Mouse (Mus musculus) liver, embryonic 12.5 days (tissue): ENCODE data around the gene Olfr1412. TPM values are rescaled to one million over a fixed set of nuclear protein-coding genes. Genes with fewer than 3 reads are reported as not detected.

Experiments used
- ATAC-seq: fragments of 200-750 bp; cut with Nextera tagmentation; 2 replicates; pipeline ENCODE4 v1.8.0; 2017; ENCODE audit warnings: moderate number of reproducible peaks, mild to moderate bottlenecking, moderate library complexity
- H3K27ac ChIP-seq: fragments of 300-500 bp; sonication (generic); 2 replicates; pipeline ENCODE4 v1.5.1; 2016; ENCODE audit warnings: mild to moderate bottlenecking
- H3K27me3 ChIP-seq: fragments of 300-500 bp; sonication (generic); replicated peaks from 2 replicates; pipeline ENCODE4 v1.6.1; 2016; ENCODE audit warnings: mild to moderate bottlenecking, moderate library complexity
- H3K36me3 ChIP-seq: fragments of 300-500 bp; sonication (generic); 2 replicates; pipeline ENCODE4 v1.6.1; 2016; ENCODE audit warnings: mild to moderate bottlenecking, moderate library complexity
- H3K4me1 ChIP-seq: fragments of 300-500 bp; sonication (generic); 2 replicates; pipeline ENCODE4 v1.6.1; 2016
- H3K4me2 ChIP-seq: fragments of 300-500 bp; sonication (generic); 2 replicates; pipeline ENCODE4 v1.6.1; 2016; ENCODE audit warnings: mild to moderate bottlenecking, moderate library complexity
- H3K4me3 ChIP-seq: fragments of 300-500 bp; sonication (generic); 2 replicates; pipeline ENCODE4 v1.5.1; 2016; ENCODE audit warnings: mild to moderate bottlenecking, moderate library complexity
- H3K9ac ChIP-seq: fragments of 300-500 bp; sonication (generic); 2 replicates; pipeline ENCODE4 v1.6.1; 2016; ENCODE audit warnings: mild to moderate bottlenecking, moderate library complexity
- H3K9me3 ChIP-seq: fragments of 300-500 bp; sonication (generic); replicated peaks from 2 replicates; pipeline ENCODE4 v1.6.1; 2016; ENCODE audit warnings: mild to moderate bottlenecking, moderate library complexity
- WGBS: fragments of 180-500 bp; shearing (Covaris S2); methylation state at CpG from one replicate; pipeline ENCODE4 v1.1.7; 2016; ENCODE audit not compliant: insufficient replicate concordance; 5-methylcytosine and 5-hydroxymethylcytosine counted together
- polyA plus RNA-seq: library from polyadenylated mRNA; unstranded; fragments of >200 nt; fragmentation: Nextera tagmentation; extraction: Ambion mirVana; gene quantifications from 2 replicates; pipeline ENCODE4 v1.2.1, GENCODE M21; 2016

Gene Olfr1412
- not detected in 2 replicates for polyA plus RNA-seq

DNA sequence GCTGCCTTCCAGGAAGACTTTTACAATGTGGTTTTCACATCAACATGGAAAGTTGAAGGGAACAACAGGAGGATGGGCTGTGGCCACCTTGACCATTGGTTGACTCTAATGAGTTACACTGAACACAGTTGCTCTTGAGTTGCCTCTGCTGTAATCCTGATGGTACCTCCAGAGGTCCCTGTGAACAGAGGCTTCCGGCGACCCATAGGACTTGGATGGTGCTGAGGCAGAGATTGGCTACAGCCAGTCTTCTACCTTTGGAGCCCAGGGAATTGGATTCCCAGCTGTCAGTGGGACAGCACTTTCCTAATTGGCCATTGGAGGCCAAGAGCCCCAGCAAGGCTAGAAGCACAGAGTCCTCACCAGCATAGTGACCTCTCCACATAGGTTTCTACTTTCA is at the start of gene Olfr1412:
Gene Olfr1412, plus strand, starts transcription at position 301 of the 400 bp plus-strand sequence.
- H3K27me3 ChIP-seq, result no peaks in the 10 kb centered on the region
- no peaks in the 10 kb centered on the region for H3K4me1 ChIP-seq
- H3K9ac ChIP-seq, result no peak within 1 kb of the TSS
- no peak within 1 kb of the TSS for H3K27ac ChIP-seq
- H3K36me3 ChIP-seq, result no peaks in the 10 kb centered on the region
- no peak within 1 kb of the TSS for H3K4me2 ChIP-seq
- ATAC-seq, result no peak
- H3K4me3 ChIP-seq, result no peak within 1 kb of the TSS
- no peaks in the 10 kb centered on the region for H3K9me3 ChIP-seq
- WGBS, result 69% methylated on average over 2 of the region's 2 CpGs

DNA sequence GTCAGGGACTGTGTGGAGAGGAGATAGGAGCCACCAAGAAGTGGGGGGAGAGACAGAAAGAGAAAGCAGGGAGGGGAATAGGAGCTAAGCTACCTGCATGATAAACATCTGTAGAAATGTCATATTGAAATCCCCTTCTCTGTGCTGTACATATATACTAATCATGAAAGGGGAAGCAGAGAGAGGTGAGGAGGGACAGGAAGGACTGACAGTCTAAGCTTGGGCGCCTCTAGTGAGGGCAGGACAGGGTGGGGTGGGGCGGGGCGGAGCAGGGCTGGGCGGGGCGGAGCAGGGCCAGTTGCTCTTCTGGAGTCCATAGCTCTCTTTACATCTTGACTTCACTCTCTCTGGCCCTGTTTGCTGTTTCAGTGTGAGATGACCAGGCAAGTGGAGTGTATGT is 48.6 kb upstream of the Olfr1412 start:
- Histone ChIP-seq H3K27me3 (no peaks in the 10 kb centered on the region), H3K27ac (no peak overlapping the region), H3K4me1 (no peaks in the 10 kb centered on the region), H3K9ac (no peak overlapping the region), H3K9me3 (no peaks in the 10 kb centered on the region), H3K4me2 (no peak overlapping the region), H3K36me3 (no peaks in the 10 kb centered on the region), H3K4me3 (no peak overlapping the region)
- no peak for ATAC-seq
- 15% methylated on average over 5 of the region's 5 CpGs for WGBS

DNA sequence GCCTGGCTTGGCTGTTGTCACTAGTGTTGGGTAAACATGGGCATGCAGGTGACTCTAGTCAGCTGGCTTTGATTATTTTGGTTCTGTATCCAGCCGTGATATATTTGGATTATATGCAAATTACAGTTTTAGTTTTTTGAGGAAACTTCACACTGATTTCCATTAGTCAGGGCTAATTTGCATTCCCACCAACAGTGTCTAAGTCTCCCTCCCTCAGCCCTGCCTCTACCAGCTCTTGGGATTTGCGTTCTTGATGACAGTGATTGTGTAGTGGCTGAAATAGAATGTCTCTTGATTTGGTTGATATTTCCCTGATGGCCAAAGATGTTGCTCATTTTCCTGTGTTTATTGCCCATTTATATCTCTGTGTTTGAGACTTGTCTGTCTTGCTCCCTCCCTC is 46.5 kb upstream of the Olfr1412 start:
- WGBS, result 30% methylated on average over 2 of the region's 2 CpGs
- Histone ChIP-seq H3K4me3 (no peak overlapping the region), H3K4me2 (no peak overlapping the region), H3K36me3 (no peaks in the 10 kb centered on the region), H3K4me1 (no peaks in the 10 kb centered on the region), H3K27ac (no peak overlapping the region), H3K9ac (no peak overlapping the region), H3K27me3 (no peaks in the 10 kb centered on the region), H3K9me3 (no peaks in the 10 kb centered on the region)
- no peak for ATAC-seq

DNA sequence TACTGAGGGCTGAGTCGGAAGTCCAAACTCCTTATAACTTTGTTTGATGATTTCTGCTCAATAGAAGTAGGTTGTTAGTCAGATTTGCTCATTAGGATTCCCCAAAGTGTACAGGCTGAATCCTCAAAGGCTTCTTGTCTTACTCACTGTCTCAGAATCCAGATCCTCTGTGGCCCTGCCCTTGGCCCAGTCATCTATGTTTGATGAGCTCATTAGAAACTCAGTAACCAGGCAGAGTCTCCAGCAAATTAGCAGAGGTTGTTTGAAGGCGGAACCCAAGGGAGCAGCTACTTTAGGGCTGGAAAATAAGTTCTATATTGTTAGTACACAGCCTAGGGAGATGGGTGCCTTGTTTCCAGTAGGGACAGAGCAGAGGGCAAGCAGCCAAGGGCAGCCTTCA is 39.6 kb upstream of the Olfr1412 start:
- Histone ChIP-seq H3K36me3 (no peaks in the 10 kb centered on the region), H3K9ac (no peak overlapping the region), H3K4me2 (no peak overlapping the region), H3K27ac (no peak overlapping the region), H3K4me3 (no peak overlapping the region), H3K9me3 (no peaks in the 10 kb centered on the region), H3K27me3 (no peaks in the 10 kb centered on the region), H3K4me1 (no peaks in the 10 kb centered on the region)
- ATAC-seq, result no peak
- WGBS, result 52% methylated on average over 2 of the region's 2 CpGs

DNA sequence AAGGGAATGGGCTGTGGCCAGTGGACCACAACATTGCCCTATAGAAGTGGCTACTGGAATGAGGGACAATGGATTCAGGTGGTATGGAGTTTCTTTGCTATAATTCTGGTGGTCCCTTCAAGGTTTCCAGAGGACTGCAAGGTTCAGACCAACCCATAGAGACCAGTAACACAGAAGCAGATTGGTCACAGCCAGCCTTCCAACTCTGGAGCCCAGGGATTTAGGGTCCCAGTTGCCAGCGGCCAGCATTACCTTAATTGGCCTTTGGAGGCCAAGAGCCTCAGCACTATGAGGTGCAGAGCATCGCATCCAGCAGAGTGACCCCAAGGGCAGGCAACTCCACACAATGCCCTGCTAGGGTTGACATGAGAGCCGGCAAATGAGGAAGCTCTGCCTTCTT is 14.6 kb upstream of the Olfr1412 start, which contains the start of gene Olfr1413:
Gene Olfr1413, plus strand, starts transcription at position 301 of the 400 bp plus-strand sequence.
- H3K4me1 ChIP-seq, result no peaks in the 10 kb centered on the region
- no peak within 1 kb of the TSS for H3K4me3 ChIP-seq
- WGBS, result 78% methylated on average over 3 of the region's 3 CpGs
- no peaks in the 10 kb centered on the region for H3K36me3 ChIP-seq
- no peak within 1 kb of the TSS for H3K9ac ChIP-seq
- H3K9me3 ChIP-seq, result no peaks in the 10 kb centered on the region
- no peak for ATAC-seq
- no peak within 1 kb of the TSS for H3K4me2 ChIP-seq
- H3K27me3 ChIP-seq, result no peaks in the 10 kb centered on the region
- no peak within 1 kb of the TSS for H3K27ac ChIP-seq

DNA sequence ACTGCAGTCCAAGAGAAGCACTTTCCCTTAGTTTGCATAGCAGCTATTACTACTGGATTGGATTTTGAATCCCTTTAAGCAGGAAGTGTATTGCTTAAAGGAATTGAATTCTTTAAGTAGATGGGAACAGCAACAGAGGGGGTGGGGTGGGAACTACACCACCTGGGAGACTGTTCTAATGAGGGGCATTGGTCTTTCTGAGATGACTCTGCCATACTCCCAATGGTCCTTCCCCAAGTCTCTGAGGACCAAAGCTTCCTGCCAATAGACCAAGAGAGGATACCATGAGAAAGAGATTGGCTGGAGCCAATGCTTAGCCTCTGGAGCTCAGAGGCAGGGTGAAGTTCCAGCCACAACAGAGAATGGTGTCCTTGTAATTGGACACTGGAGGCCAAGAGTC is 8.5 kb downstream of the Olfr1412 start, which contains the start of gene Olfr1411:
Gene Olfr1411, plus strand, starts transcription at position 301 of the 400 bp plus-strand sequence.
- Histone ChIP-seq H3K4me1 (no peaks in the 10 kb centered on the region), H3K36me3 (no peaks in the 10 kb centered on the region), H3K27me3 (no peaks in the 10 kb centered on the region), H3K4me3 (no peak within 1 kb of the TSS), H3K9ac (no peak within 1 kb of the TSS), H3K27ac (no peak within 1 kb of the TSS), H3K9me3 (no peaks in the 10 kb centered on the region), H3K4me2 (no peak within 1 kb of the TSS)
- ATAC-seq, result no peak

DNA sequence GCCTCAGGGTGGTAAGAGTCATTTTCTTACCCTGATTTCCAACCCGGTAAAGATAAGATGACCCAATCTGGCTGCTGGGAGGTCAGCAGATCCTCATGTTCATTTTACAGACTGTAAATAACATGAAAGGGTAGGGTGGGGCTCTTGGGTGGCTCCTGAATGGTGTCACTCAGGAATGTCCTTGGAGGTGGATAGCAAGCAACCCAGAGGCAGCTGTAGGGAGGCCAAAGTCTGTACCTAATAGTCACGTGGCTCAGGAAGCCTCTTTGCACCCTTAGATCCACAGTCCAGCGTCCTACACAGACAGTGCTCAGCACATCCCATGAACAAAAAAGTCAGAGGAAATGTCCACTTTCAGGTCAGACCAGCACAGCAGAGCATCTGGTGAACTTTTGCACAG is 10.4 kb downstream of the Olfr1412 start:
- H3K9ac ChIP-seq, result no peak overlapping the region
- H3K4me1 ChIP-seq, result no peaks in the 10 kb centered on the region
- no peaks in the 10 kb centered on the region for H3K9me3 ChIP-seq
- no peaks in the 10 kb centered on the region for H3K27me3 ChIP-seq
- H3K27ac ChIP-seq, result no peak overlapping the region
- 67% methylated on average over 3 of the region's 3 CpGs for WGBS
- H3K4me2 ChIP-seq, result no peak overlapping the region
- H3K36me3 ChIP-seq, result no peaks in the 10 kb centered on the region
- no peak overlapping the region for H3K4me3 ChIP-seq
- ATAC-seq, result no peak

DNA sequence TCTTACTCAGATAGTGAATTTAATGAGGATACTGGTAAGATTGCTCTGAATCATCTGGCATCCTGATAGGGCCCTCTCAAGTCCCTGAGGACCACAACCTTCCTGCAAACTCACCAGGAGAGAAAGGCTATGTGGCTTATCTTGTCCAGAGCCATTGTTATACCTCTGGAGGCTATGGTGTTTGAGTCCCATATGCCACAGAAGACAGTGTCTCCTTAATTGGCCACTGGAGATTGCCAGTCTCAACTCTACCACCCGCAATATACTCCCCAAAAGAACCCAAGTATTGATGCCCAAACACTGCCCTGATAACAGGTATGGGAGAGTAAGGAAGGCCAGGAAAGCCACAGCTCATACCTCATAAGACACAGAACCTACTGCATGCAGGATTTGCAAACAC is 19.9 kb downstream of the Olfr1412 start, which contains the start of gene Olfr1410:
Gene Olfr1410, plus strand, starts transcription at position 301 of the 400 bp plus-strand sequence.
- 56% methylated on average over 1 of the region's 1 CpGs for WGBS

DNA sequence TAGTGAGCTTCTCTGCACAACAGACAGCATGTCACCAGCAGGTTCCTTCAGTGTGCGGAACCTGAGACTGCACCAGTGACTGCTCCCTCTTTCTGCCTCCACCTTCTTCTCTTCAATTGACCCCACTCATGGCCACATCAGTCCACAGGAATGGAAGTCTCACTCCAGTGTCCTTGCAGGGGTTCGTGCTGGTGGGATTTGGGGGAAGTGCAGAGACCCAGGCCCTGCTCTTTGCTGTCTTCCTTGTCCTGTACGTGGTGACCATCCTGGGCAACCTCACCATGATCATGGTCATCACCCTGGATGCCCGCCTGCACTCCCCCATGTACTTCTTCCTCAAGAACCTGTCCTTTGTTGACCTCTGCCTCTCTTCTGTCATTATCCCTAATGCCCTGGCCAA is 22.1 kb downstream of the Olfr1412 start:
- Histone ChIP-seq H3K9ac (no peak overlapping the region), H3K36me3 (no peaks in the 10 kb centered on the region), H3K9me3 (no peaks in the 10 kb centered on the region), H3K4me3 (no peak overlapping the region), H3K4me2 (no peak overlapping the region), H3K4me1 (no peaks in the 10 kb centered on the region), H3K27ac (no peak overlapping the region), H3K27me3 (peaks cover 6% of the 10 kb centered on the region; the same call in 1 of the 2 replicates)
- WGBS, result 51% methylated on average over 4 of the region's 4 CpGs
- no peak for ATAC-seq

More for the DNA sequence above, 19.9 kb downstream of the Olfr1412 start, which contains the start of gene Olfr1410:
- H3K27ac ChIP-seq, result no peak within 1 kb of the TSS
- H3K27me3 ChIP-seq, result peaks cover 4% of the 10 kb centered on the region; the same call in 1 of the 2 replicates
- H3K9me3 ChIP-seq, result no peaks in the 10 kb centered on the region
- H3K36me3 ChIP-seq, result no peaks in the 10 kb centered on the region
- no peak for ATAC-seq
- H3K4me3 ChIP-seq, result no peak within 1 kb of the TSS
- H3K4me2 ChIP-seq, result no peak within 1 kb of the TSS
- H3K4me1 ChIP-seq, result no peaks in the 10 kb centered on the region
- no peak within 1 kb of the TSS for H3K9ac ChIP-seq

DNA sequence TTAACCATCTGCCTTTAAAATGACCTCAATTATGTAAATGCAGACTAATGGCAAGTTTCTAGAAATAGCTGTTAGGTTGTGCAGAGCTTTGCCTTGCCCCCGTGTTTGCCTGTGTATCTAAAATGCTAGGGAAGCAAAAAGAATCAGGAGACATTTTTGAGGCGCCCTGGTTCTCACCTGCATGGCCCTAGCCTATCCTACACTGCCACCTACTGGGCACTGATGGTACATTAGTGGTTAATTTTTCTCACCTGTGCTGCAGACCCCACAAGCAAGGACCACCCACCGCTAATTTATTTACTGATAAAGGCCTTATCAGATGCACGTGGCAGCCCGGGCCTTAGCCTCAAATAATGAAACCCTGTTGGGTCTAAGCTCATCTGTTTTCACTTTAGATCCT is 25.4 kb downstream of the Olfr1412 start:
- no peaks in the 10 kb centered on the region for H3K9me3 ChIP-seq
- no peak overlapping the region for H3K4me2 ChIP-seq
- no peak for ATAC-seq
- no peak overlapping the region for H3K27ac ChIP-seq
- no peaks in the 10 kb centered on the region for H3K36me3 ChIP-seq
- H3K4me1 ChIP-seq, result no peaks in the 10 kb centered on the region
- H3K4me3 ChIP-seq, result no peak overlapping the region
- H3K27me3 ChIP-seq, result peaks cover 6% of the 10 kb centered on the region; the same call in 1 of the 2 replicates
- 7% methylated on average over 5 of the region's 5 CpGs for WGBS
- H3K9ac ChIP-seq, result no peak overlapping the region

DNA sequence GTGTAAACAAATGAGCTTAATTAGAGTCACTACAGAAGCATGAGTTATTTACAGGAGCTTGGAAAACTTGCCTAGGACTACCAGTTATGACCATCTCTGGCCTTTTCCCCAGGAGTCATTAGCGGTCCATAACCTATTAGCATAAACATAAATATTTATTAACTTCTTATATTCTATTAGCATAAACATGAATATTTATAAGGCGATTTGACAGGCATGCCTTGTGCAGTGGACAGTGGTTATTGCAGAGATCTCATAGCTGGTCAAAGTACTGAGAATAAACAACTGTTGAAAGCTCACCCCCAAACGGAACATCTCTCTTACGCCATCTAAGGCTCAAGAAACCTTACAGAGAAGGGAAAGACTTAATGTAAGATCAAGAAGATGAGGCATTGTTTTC is 27.6 kb downstream of the Olfr1412 start:
- no peaks in the 10 kb centered on the region for H3K9me3 ChIP-seq
- WGBS, result 37% methylated on average over 4 of the region's 4 CpGs
- no peak overlapping the region for H3K4me2 ChIP-seq
- no peak overlapping the region for H3K4me3 ChIP-seq
- no peaks in the 10 kb centered on the region for H3K36me3 ChIP-seq
- H3K27me3 ChIP-seq, result peaks cover 6% of the 10 kb centered on the region; the same call in 1 of the 2 replicates
- H3K27ac ChIP-seq, result no peak overlapping the region
- H3K4me1 ChIP-seq, result no peaks in the 10 kb centered on the region
- no peak overlapping the region for H3K9ac ChIP-seq
- ATAC-seq, result no peak

DNA sequence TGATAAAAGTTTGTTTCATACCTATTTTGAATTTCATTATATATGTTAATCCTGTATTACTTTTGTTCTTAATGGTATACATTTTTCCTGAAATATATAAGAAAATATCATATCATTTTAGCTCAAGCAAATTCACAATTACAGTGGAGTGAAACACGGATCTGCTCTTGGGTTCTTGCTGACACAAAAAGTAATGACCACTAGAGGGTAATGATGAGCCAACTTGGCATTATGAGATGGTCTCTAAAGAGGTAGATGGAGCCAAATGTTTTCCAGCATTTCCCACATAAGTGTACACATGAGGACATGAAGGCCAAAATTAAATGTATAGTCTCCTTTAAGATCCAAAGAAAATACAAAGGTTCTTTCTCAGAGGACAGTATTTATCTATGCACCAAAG is 28.9 kb downstream of the Olfr1412 start:
- Histone ChIP-seq H3K4me1 (no peaks in the 10 kb centered on the region), H3K9ac (no peak overlapping the region), H3K9me3 (no peaks in the 10 kb centered on the region), H3K36me3 (no peaks in the 10 kb centered on the region), H3K4me3 (no peak overlapping the region), H3K4me2 (no peak overlapping the region), H3K27me3 (peaks cover 10% of the 10 kb centered on the region; the same call in 1 of the 2 replicates), H3K27ac (no peak overlapping the region)
- ATAC-seq, result no peak
- 10% methylated on average over 1 of the region's 1 CpGs for WGBS

DNA sequence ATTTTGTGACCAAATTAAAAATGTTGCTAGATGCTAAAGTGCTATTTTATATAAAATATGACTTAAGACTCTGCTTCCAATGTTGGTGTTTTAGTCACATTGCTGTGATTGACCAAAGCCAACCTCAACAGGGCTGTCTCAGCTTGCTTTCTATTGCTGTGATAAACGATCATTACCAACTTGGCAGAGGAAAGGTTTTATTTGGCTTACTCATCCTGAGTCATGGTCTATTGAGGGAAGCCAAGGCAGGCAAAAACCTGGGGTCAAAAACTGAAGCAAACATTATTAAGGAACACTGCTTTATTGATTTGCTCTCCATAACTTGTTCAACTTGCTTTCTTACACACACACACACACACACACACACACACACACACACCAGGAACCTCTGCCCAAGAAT is 30.5 kb downstream of the Olfr1412 start:
- no peak overlapping the region for H3K4me2 ChIP-seq
- ATAC-seq, result no peak
- no peak overlapping the region for H3K27ac ChIP-seq
- WGBS, result 50% methylated on average over 1 of the region's 1 CpGs
- H3K27me3 ChIP-seq, result peaks cover 6% of the 10 kb centered on the region; the same call in 1 of the 2 replicates
- H3K36me3 ChIP-seq, result no peaks in the 10 kb centered on the region
- no peak overlapping the region for H3K9ac ChIP-seq
- H3K9me3 ChIP-seq, result no peaks in the 10 kb centered on the region
- H3K4me3 ChIP-seq, result no peak overlapping the region
- H3K4me1 ChIP-seq, result no peaks in the 10 kb centered on the region
